Mouse (Mus musculus) myocyte (in vitro differentiated cells): ENCODE results near the gene Hoxc12.

Experiments
- MYOD1 ChIP-seq, 3 experiments: IDR thresholded peaks; one replicate each; pipeline ENCODE4 v1.6.1; 2011; ENCODE audit warnings: control low read depth in 2 of 3, low read depth in 2 of 3, mild to moderate bottlenecking in 2 of 3, moderate library complexity in 1 of 3; ENCODE audit not compliant: insufficient read length in 2 of 3, control insufficient read depth in 1 of 3
- POLR2A ChIP-seq: IDR thresholded peaks from one replicate; pipeline ENCODE4 v1.6.1; 2011; ENCODE audit warnings: low read depth, mild to moderate bottlenecking, control low read depth, moderate library complexity; ENCODE audit not compliant: insufficient read length
- SRF ChIP-seq: IDR thresholded peaks from one replicate; pipeline ENCODE4 v1.6.1; 2011; ENCODE audit warnings: low read depth; ENCODE audit not compliant: control insufficient read depth, insufficient read length
- USF1 ChIP-seq: IDR thresholded peaks from one replicate; pipeline ENCODE4 v1.6.1; 2011; ENCODE audit warnings: low read depth, mild to moderate bottlenecking, control low read depth, moderate library complexity

DNA sequence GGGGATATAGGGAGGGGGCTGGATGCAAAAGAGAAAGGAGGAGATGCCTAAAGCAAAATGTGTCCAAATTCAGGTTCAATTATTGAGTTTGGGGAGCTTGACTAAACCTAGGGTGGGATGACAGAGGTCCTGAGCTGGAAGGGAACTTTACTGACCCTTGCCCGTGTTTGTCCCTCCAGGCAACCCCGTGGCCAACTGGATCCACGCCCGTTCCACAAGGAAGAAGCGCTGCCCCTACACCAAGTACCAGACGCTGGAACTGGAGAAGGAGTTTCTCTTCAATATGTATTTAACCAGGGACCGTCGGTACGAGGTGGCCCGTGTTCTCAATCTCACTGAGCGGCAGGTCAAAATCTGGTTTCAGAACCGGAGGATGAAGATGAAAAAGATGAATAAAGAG, 47.2 kb downstream of the Hoxc12 start:
- no peak for TF ChIP-seq SRF
- no peak for TF ChIP-seq POLR2A
- TF ChIP-seq USF1, result no peak
- TF ChIP-seq MYOD1 (IDR thresholded peaks at IDR 0.05; ENCODE audit: control insufficient read depth in 1 of 3, insufficient read length in 2 of 3, low read depth in 2 of 3), result no peak
